Mouse (Mus musculus) urinary bladder, postnatal 25 days (tissue): ENCODE measurements around the gene Zglp1.
"Not testable (repeated sequence)": the region's sequence is repeated elsewhere in the genome, so short reads cannot be mapped to it uniquely, and the experiment has no call there.

Source experiments
- DNase-seq: peaks from one replicate; pipeline ENCODE4 v3.0.0; 2022; ENCODE audit warnings: low spot score

Gene Zglp1

GRCm38 (mm10) chr9:21072641-21073040 lies 5.7 kb upstream of the Zglp1 start:
- DNase-seq = no peak

- no peak for DNase-seq
Measured at GRCm38 (mm10) chr9:21062928-21063327, 4.0 kb downstream of the Zglp1 start.

- no peak for DNase-seq
Measured at GRCm38 (mm10) chr9:21051578-21051977, 15.3 kb downstream of the Zglp1 start.

GRCm38 (mm10) chr9:21045235-21045634 lies 21.7 kb downstream of the Zglp1 start:
- no peak for DNase-seq

- not testable (repeated sequence) for DNase-seq
Measured at GRCm38 (mm10) chr9:21044785-21045184, 22.1 kb downstream of the Zglp1 start.

- DNase-seq = no peak
Measured at GRCm38 (mm10) chr9:21043563-21043962, 23.3 kb downstream of the Zglp1 start.

- DNase-seq = no peak
Measured at GRCm38 (mm10) chr9:21041308-21041707, 25.6 kb downstream of the Zglp1 start.

- no peak for DNase-seq
Measured at GRCm38 (mm10) chr9:21039779-21040178, 27.1 kb downstream of the Zglp1 start.

GRCm38 (mm10) chr9:21037481-21037891 lies 29.4 kb downstream of the Zglp1 start:
- no peak for DNase-seq

- DNase-seq = no peak
Measured at GRCm38 (mm10) chr9:21036666-21037065, 30.2 kb downstream of the Zglp1 start.

- no peak for DNase-seq
Measured at GRCm38 (mm10) chr9:21036161-21036560, 30.7 kb downstream of the Zglp1 start.

- DNase-seq = no peak
Measured at GRCm38 (mm10) chr9:21035586-21035985, 31.3 kb downstream of the Zglp1 start.

GRCm38 (mm10) chr9:21034481-21035085 lies 32.3 kb downstream of the Zglp1 start:
- no peak for DNase-seq

GRCm38 (mm10) chr9:21033136-21033535 lies 33.8 kb downstream of the Zglp1 start:
- peak; percentile 82 for DNase-seq

GRCm38 (mm10) chr9:21032491-21032890 lies 34.4 kb downstream of the Zglp1 start:
- DNase-seq = no peak

GRCm38 (mm10) chr9:21031896-21032351 lies 35.0 kb downstream of the Zglp1 start, which contains the start of gene Icam5:
TSS of gene Icam5 (plus strand) at chr9:21032073.
- no peak for DNase-seq

- peak; percentile 53 for DNase-seq
Measured at GRCm38 (mm10) chr9:21031251-21031895, 35.5 kb downstream of the Zglp1 start.

GRCm38 (mm10) chr9:21030781-21031250 lies 36.1 kb downstream of the Zglp1 start:
- peak; percentile 69 for DNase-seq

- no peak for DNase-seq
Measured at GRCm38 (mm10) chr9:21030055-21030600, 36.8 kb downstream of the Zglp1 start.

- peak; percentile 79 for DNase-seq
Measured at GRCm38 (mm10) chr9:21029291-21030054, 37.4 kb downstream of the Zglp1 start, which contains the start of gene Icam4. TSS of gene Icam4 (plus strand) at chr9:21029373.

- DNase-seq = no peak
Measured at GRCm38 (mm10) chr9:21028560-21029110, 38.3 kb downstream of the Zglp1 start.

GRCm38 (mm10) chr9:21027774-21028290 lies 39.1 kb downstream of the Zglp1 start:
- no peak for DNase-seq
